ENCODE assay signal across 8 mouse cellular contexts in the genomic region with DNA sequence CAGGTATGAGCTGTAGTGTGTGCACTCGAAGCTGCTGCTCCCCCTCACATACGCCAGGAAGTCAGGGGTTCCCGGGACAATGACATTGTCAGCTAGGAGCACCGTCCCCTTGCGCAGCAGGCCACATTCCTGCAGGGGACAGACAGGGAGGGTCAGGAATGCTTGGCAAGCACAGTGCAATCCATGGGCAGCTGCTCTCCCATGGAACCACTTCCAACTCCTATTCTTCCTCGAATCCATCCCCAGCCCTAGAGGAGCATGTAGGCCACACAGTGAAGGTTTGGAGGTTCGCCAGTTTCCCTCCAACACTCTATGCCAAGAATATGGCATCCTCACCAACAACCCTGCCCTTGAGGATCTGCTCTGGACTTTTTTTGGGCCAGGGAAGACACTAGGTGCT. TPM values are rescaled to one million over a fixed set of nuclear protein-coding genes. Genes with fewer than 3 reads are reported as not detected.
DNase-seq lines count a peak whose midpoint lies in the region; ATAC-seq and TF ChIP-seq lines count a peak whose summit lies in the region.
"Had no signal": no experiment of that assay in that cellular context is flagged by ENCODE, and none has a peak within 500 bp of the region (broad histone marks: within the 10 kb centered on the region; RNA-seq: fewer than 3 reads in every experiment).

No protein-coding gene starts in this region.

- H3K9me3 ChIP-seq in intestine, embryonic 16.5 days (ENCODE audit: control insufficient read depth, low read length): no peaks in the 10 kb centered on the region
- H3K9me3 ChIP-seq in intestine, embryonic 15.5 days: no peaks in the 10 kb centered on the region

- peaks cover 9% of the 10 kb centered on the region; the same call in 1 of the 2 replicates for H3K4me1 ChIP-seq in intestine, embryonic 16.5 days (ENCODE audit: control insufficient read depth, insufficient read depth, low read length)
- 0 out of 2 replicates have a peak, but pooled peaks cover 6% of the 10 kb centered on the region for H3K4me1 ChIP-seq in intestine, embryonic 15.5 days (replicated peaks)

- TF ChIP-seq CTCF in brain, embryonic 14.5 days (IDR thresholded peaks at IDR 0.05; ENCODE audit: borderline replicate concordance, extremely low read depth, insufficient read depth, insufficient read length): no peak

- WGBS in intestine, embryonic 16.5 days: 72% methylated on average over 7 of the region's 7 CpGs
- WGBS in intestine, embryonic 15.5 days: 67% methylated on average over 7 of the region's 7 CpGs

- no peak overlapping the region for H3K4me2 ChIP-seq in intestine, embryonic 16.5 days (ENCODE audit: low read depth, low read length)
- H3K4me2 ChIP-seq in intestine, embryonic 15.5 days (replicated peaks): no peak overlapping the region

- H3K27ac ChIP-seq in intestine, embryonic 16.5 days (ENCODE audit: low read length): peak overlapping the region; percentile 28; the same call in 1 of the 2 replicates
- H3K27ac ChIP-seq in intestine, embryonic 15.5 days: no peak overlapping the region
- H3K27ac ChIP-seq: liver, embryonic 14.5 days had no signal

- ATAC-seq in intestine, embryonic 16.5 days: no peak
- ATAC-seq in intestine, embryonic 15.5 days: no peak

- TF ChIP-seq POLR2A in brain, embryonic 14.5 days (IDR thresholded peaks at IDR 0.05; ENCODE audit: borderline replicate concordance, extremely low read depth, insufficient read depth, insufficient read length, poor library complexity, severe bottlenecking): no peak

- peaks cover 13% of the 10 kb centered on the region for H3K36me3 ChIP-seq in intestine, embryonic 16.5 days (ENCODE audit: control insufficient read depth, insufficient read depth, low read length)
- H3K36me3 ChIP-seq in intestine, embryonic 15.5 days: peaks cover 30% of the 10 kb centered on the region

- H3K9ac ChIP-seq in intestine, embryonic 16.5 days (ENCODE audit: low read depth, low read length): no peak overlapping the region
- no peak overlapping the region for H3K9ac ChIP-seq in intestine, embryonic 15.5 days
- H3K9ac ChIP-seq: liver, embryonic 14.5 days had no signal

- no peak overlapping the region for H3K4me3 ChIP-seq in intestine, embryonic 16.5 days (ENCODE audit: low read length)
- no peak overlapping the region for H3K4me3 ChIP-seq in intestine, embryonic 15.5 days (replicated peaks)

- H3K27me3 ChIP-seq in intestine, embryonic 16.5 days (replicated peaks; ENCODE audit: control insufficient read depth, insufficient read depth, low read length): no peaks in the 10 kb centered on the region
- H3K27me3 ChIP-seq in intestine, embryonic 15.5 days (replicated peaks): no peaks in the 10 kb centered on the region

- DNase-seq in 3T3-L1 (ENCODE audit: low read depth, low spot score): peak; percentile 41
- DNase-seq in brain, embryonic 14.5 days (ENCODE audit: low read depth): peak; percentile 69
- DNase-seq in heart, postnatal 4 days: peak; percentile 66
- no peak for DNase-seq in urinary bladder, postnatal 36 days (ENCODE audit: low spot score in 2 of 2)
- DNase-seq in embryo, embryonic 9.5 days (ENCODE audit: extremely low spot score): no peak

RNA-seq across cellular contexts. Expression of a gene that starts 18.3 kb away (rescaled TPM):
- 28.4 and 29.8 TPM in 2 replicates for polyA plus RNA-seq in intestine, embryonic 16.5 days (2015; fragmentation: Nextera tagmentation; extraction: Ambion mirVana)
- polyA plus RNA-seq in intestine, embryonic 15.5 days (2015; fragmentation: Nextera tagmentation; extraction: Ambion mirVana): 25.4 and 25.8 TPM in 2 replicates
- polyA plus RNA-seq in brain, embryonic 14.5 days (2012; rRNA removed): 18.5 and 19.5 TPM in 2 replicates
- total RNA-seq in heart, postnatal 4 days (2021): 10 to 100 TPM; 26.7 to 29.0 TPM

RNA-seq across cellular contexts. Expression of a gene that starts 18.7 kb away (rescaled TPM):
- 109 and 110 TPM in 2 replicates for polyA plus RNA-seq in intestine, embryonic 16.5 days (2015; fragmentation: Nextera tagmentation; extraction: Ambion mirVana)
- polyA plus RNA-seq in intestine, embryonic 15.5 days (2015; fragmentation: Nextera tagmentation; extraction: Ambion mirVana): 89.5 and 97.1 TPM in 2 replicates
- polyA plus RNA-seq in brain, embryonic 14.5 days (2012; rRNA removed): 72.8 and 73.8 TPM in 2 replicates
- total RNA-seq in heart, postnatal 4 days (2021): 100 to 1,000 TPM; 116 to 122 TPM

RNA-seq across cellular contexts. Expression of a gene that starts 59.9 kb away (rescaled TPM):
- 18.4 and 21.7 TPM in 2 replicates for polyA plus RNA-seq in intestine, embryonic 16.5 days (2015; fragmentation: Nextera tagmentation; extraction: Ambion mirVana)
- 21.7 and 22.1 TPM in 2 replicates for polyA plus RNA-seq in intestine, embryonic 15.5 days (2015; fragmentation: Nextera tagmentation; extraction: Ambion mirVana)
- polyA plus RNA-seq in brain, embryonic 14.5 days (2012; rRNA removed): 169 and 189 TPM in 2 replicates
- 10 to 100 TPM; 43.5 to 44.2 TPM for total RNA-seq in heart, postnatal 4 days (2021)

Comparison
In these comparisons a context has a peak if more than half of its experiments do, and no peak if none do; other contexts are left out.
1. DNase-seq: peak in 3T3-L1 (single experiment), brain, embryonic 14.5 days (single experiment) and heart, postnatal 4 days (single experiment); none in urinary bladder, postnatal 36 days (0 of 2) and embryo, embryonic 9.5 days (single experiment).